Mouse (Mus musculus): ENCODE data around the gene Caskin1. TPM values are rescaled to one million over a fixed set of nuclear protein-coding genes. Genes with fewer than 3 reads are reported as not detected.

The Caskin1 gene
- polyA plus RNA-seq, 1 experiment from 2014 or later: 1.8 TPM

GRCm38 (mm10) chr17:24530361-24531050 is 42.1 kb downstream of the Caskin1 start:
- H3K27me3 ChIP-seq (replicated peaks): no peaks in the 10 kb centered on the region
- no peaks in the 10 kb centered on the region for H3K9me3 ChIP-seq
- H3K4me2 ChIP-seq (replicated peaks): peak overlapping the region; percentile 67
- H3K36me3 ChIP-seq: no peaks in the 10 kb centered on the region
- peak overlapping the region; percentile 69 for H3K9ac ChIP-seq
- WGBS: 37% methylated on average over 8 of the region's 8 CpGs
- H3K4me3 ChIP-seq (replicated peaks): peak overlapping the region; percentile 57
- H3K27ac ChIP-seq: no peak overlapping the region
- peaks cover 50% of the 10 kb centered on the region for H3K4me1 ChIP-seq (replicated peaks)
- ATAC-seq: no peak

GRCm38 (mm10) chr17:24531064-24531463 is 42.7 kb downstream of the Caskin1 start:
- H3K9ac ChIP-seq: 0 out of 2 replicates have a peak overlapping the region, but pooled peaks have one; percentile 69
- H3K36me3 ChIP-seq: no peaks in the 10 kb centered on the region
- H3K4me1 ChIP-seq (replicated peaks): peaks cover 46% of the 10 kb centered on the region
- 66% methylated on average over 3 of the region's 3 CpGs for WGBS
- H3K27ac ChIP-seq: no peak overlapping the region
- no peak for ATAC-seq
- no peaks in the 10 kb centered on the region for H3K9me3 ChIP-seq
- H3K4me3 ChIP-seq (replicated peaks): no peak overlapping the region
- no peaks in the 10 kb centered on the region for H3K27me3 ChIP-seq (replicated peaks)
- H3K4me2 ChIP-seq (replicated peaks): peak overlapping the region; percentile 67; the same call in 1 of the 2 replicates

GRCm38 (mm10) chr17:24532045-24532444 is 43.6 kb downstream of the Caskin1 start:
- Histone ChIP-seq H3K4me2 (replicated peaks) (no peak overlapping the region; the same call in 1 of the 2 replicates), H3K4me3 (replicated peaks) (no peak overlapping the region), H3K27me3 (replicated peaks) (no peaks in the 10 kb centered on the region), H3K9me3 (no peaks in the 10 kb centered on the region), H3K9ac (0 out of 2 replicates have a peak overlapping the region, but pooled peaks have one; percentile 37), H3K36me3 (no peaks in the 10 kb centered on the region), H3K4me1 (replicated peaks) (peaks cover 37% of the 10 kb centered on the region), H3K27ac (no peak overlapping the region)
- WGBS: 62% methylated on average over 7 of the region's 7 CpGs
- no peak for ATAC-seq

- Histone ChIP-seq H3K4me3 (replicated peaks) (peak overlapping the region; percentile 39), H3K36me3 (no peaks in the 10 kb centered on the region), H3K27ac (peak overlapping the region; percentile 27; the same call in 1 of the 2 replicates), H3K27me3 (replicated peaks) (no peaks in the 10 kb centered on the region), H3K9ac (peak overlapping the region; percentile 37), H3K9me3 (no peaks in the 10 kb centered on the region), H3K4me2 (replicated peaks) (peak overlapping the region; percentile 88), H3K4me1 (replicated peaks) (peaks cover 37% of the 10 kb centered on the region)
- peak; percentile 87 for ATAC-seq
- WGBS: 11% methylated on average over 53 of the region's 53 CpGs
Measured at GRCm38 (mm10) chr17:24533099-24533992, 44.9 kb downstream of the Caskin1 start.

GRCm38 (mm10) chr17:24534160-24534718 is 45.8 kb downstream of the Caskin1 start, which contains the start of gene Rab26:
TSS of gene Rab26 (minus strand) at chr17:24534210.
- no peak for ATAC-seq
- Histone ChIP-seq H3K4me2 (replicated peaks) (peak within 1 kb of the TSS; percentile 88), H3K9me3 (no peaks in the 10 kb centered on the region), H3K27me3 (replicated peaks) (no peaks in the 10 kb centered on the region), H3K4me1 (replicated peaks) (peaks cover 36% of the 10 kb centered on the region), H3K9ac (peak within 1 kb of the TSS; percentile 37), H3K4me3 (replicated peaks) (peak within 1 kb of the TSS; percentile 39), H3K27ac (peak within 1 kb of the TSS; percentile 27; the same call in 1 of the 2 replicates), H3K36me3 (no peaks in the 10 kb centered on the region)
- WGBS: 81% methylated on average over 8 of the region's 8 CpGs

- 52% methylated on average over 5 of the region's 5 CpGs for WGBS
- H3K27ac ChIP-seq: no peak overlapping the region
Measured at GRCm38 (mm10) chr17:24535300-24535699, 46.9 kb downstream of the Caskin1 start.

GRCm38 (mm10) chr17:24537536-24537935 is 49.1 kb downstream of the Caskin1 start:
- H3K4me3 ChIP-seq (replicated peaks): no peak overlapping the region
- WGBS: 41% methylated on average over 3 of the region's 3 CpGs
- no peaks in the 10 kb centered on the region for H3K27me3 ChIP-seq (replicated peaks)

More at GRCm38 (mm10) chr17:24535300-24535699, 46.9 kb downstream of the Caskin1 start:
- no peaks in the 10 kb centered on the region for H3K27me3 ChIP-seq (replicated peaks)
- no peaks in the 10 kb centered on the region for H3K9me3 ChIP-seq
- no peaks in the 10 kb centered on the region for H3K36me3 ChIP-seq
- no peak for ATAC-seq
- peaks cover 26% of the 10 kb centered on the region for H3K4me1 ChIP-seq (replicated peaks)
- no peak overlapping the region for H3K4me2 ChIP-seq (replicated peaks)
- H3K4me3 ChIP-seq (replicated peaks): no peak overlapping the region
- H3K9ac ChIP-seq: no peak overlapping the region

GRCm38 (mm10) chr17:24538950-24539349 is 50.5 kb downstream of the Caskin1 start:
- H3K36me3 ChIP-seq: no peaks in the 10 kb centered on the region
- H3K4me3 ChIP-seq (replicated peaks): no peak overlapping the region
- no peak for ATAC-seq
- no peak overlapping the region for H3K27ac ChIP-seq
- no peaks in the 10 kb centered on the region for H3K27me3 ChIP-seq (replicated peaks)
- no peaks in the 10 kb centered on the region for H3K4me1 ChIP-seq (replicated peaks)
- H3K4me2 ChIP-seq (replicated peaks): no peak overlapping the region
- no peaks in the 10 kb centered on the region for H3K9me3 ChIP-seq
- 69% methylated on average over 8 of the region's 8 CpGs for WGBS
- no peak overlapping the region for H3K9ac ChIP-seq

More at GRCm38 (mm10) chr17:24537536-24537935, 49.1 kb downstream of the Caskin1 start:
- Histone ChIP-seq H3K4me2 (replicated peaks) (no peak overlapping the region), H3K9me3 (no peaks in the 10 kb centered on the region), H3K4me1 (replicated peaks) (peaks cover 10% of the 10 kb centered on the region), H3K36me3 (no peaks in the 10 kb centered on the region), H3K27ac (no peak overlapping the region), H3K9ac (no peak overlapping the region)
- ATAC-seq: no peak

- WGBS: 9% methylated on average over 3 of the region's 3 CpGs
- no peaks in the 10 kb centered on the region for H3K36me3 ChIP-seq
- H3K4me2 ChIP-seq (replicated peaks): no peak overlapping the region
- no peak overlapping the region for H3K27ac ChIP-seq
- no peaks in the 10 kb centered on the region for H3K27me3 ChIP-seq (replicated peaks)
- H3K9me3 ChIP-seq: no peaks in the 10 kb centered on the region
- no peaks in the 10 kb centered on the region for H3K4me1 ChIP-seq (replicated peaks)
- no peak overlapping the region for H3K9ac ChIP-seq
- ATAC-seq: 0 out of 2 replicates have a peak, but pooled peaks have one; percentile 49
- H3K4me3 ChIP-seq (replicated peaks): no peak overlapping the region
Measured at GRCm38 (mm10) chr17:24540375-24540774, 52.0 kb downstream of the Caskin1 start.

GRCm38 (mm10) chr17:24544613-24545012 is 56.2 kb downstream of the Caskin1 start:
- peak overlapping the region; percentile 43 for H3K4me2 ChIP-seq (replicated peaks)

GRCm38 (mm10) chr17:24545247-24545646 is 56.8 kb downstream of the Caskin1 start:
- H3K9ac ChIP-seq: no peak overlapping the region
- ATAC-seq: no peak
- 92% methylated on average over 2 of the region's 2 CpGs for WGBS
- H3K4me2 ChIP-seq (replicated peaks): no peak overlapping the region
- H3K4me1 ChIP-seq (replicated peaks): peaks cover 2% of the 10 kb centered on the region
- H3K27me3 ChIP-seq (replicated peaks): no peaks in the 10 kb centered on the region
- no peaks in the 10 kb centered on the region for H3K36me3 ChIP-seq
- no peak overlapping the region for H3K27ac ChIP-seq
- H3K9me3 ChIP-seq: no peaks in the 10 kb centered on the region
- H3K4me3 ChIP-seq (replicated peaks): no peak overlapping the region

More at GRCm38 (mm10) chr17:24544613-24545012, 56.2 kb downstream of the Caskin1 start:
- WGBS: 20% methylated on average over 12 of the region's 12 CpGs
- Histone ChIP-seq H3K9me3 (no peaks in the 10 kb centered on the region), H3K27me3 (replicated peaks) (no peaks in the 10 kb centered on the region), H3K27ac (no peak overlapping the region), H3K4me3 (replicated peaks) (no peak overlapping the region), H3K4me1 (replicated peaks) (peaks cover 2% of the 10 kb centered on the region), H3K9ac (0 out of 2 replicates have a peak overlapping the region, but pooled peaks have one; percentile 23), H3K36me3 (no peaks in the 10 kb centered on the region)
- ATAC-seq: no peak

GRCm38 (mm10) chr17:24546234-24546633 is 57.8 kb downstream of the Caskin1 start:
- WGBS: 58% methylated on average over 3 of the region's 3 CpGs
- no peak for ATAC-seq

More at GRCm38 (mm10) chr17:24546234-24546633, 57.8 kb downstream of the Caskin1 start:
- H3K4me1 ChIP-seq (replicated peaks): peaks cover 10% of the 10 kb centered on the region
- no peaks in the 10 kb centered on the region for H3K9me3 ChIP-seq
- H3K9ac ChIP-seq: no peak overlapping the region
- no peaks in the 10 kb centered on the region for H3K36me3 ChIP-seq
- H3K27me3 ChIP-seq (replicated peaks): no peaks in the 10 kb centered on the region
- H3K4me3 ChIP-seq (replicated peaks): no peak overlapping the region
- H3K27ac ChIP-seq: no peak overlapping the region
- H3K4me2 ChIP-seq (replicated peaks): no peak overlapping the region

All from intestine, embryonic 15.5 days (tissue).